Mouse (Mus musculus) lung, adult 2 months (tissue): ENCODE results near the gene Tnfsf13b. TPM values are rescaled to one million over a fixed set of nuclear protein-coding genes. Genes with fewer than 3 reads are reported as not detected.

Experiments
- DNase-seq: peaks from one replicate; pipeline ENCODE4 v3.0.0; 2022
- H3K4me1 ChIP-seq: fragments of 200-500 bp; 2 replicates; pipeline ENCODE4 v1.6.1; 2011; ENCODE audit warnings: low read length; ENCODE audit not compliant: control insufficient read depth, insufficient read depth
- H3K4me3 ChIP-seq: fragments of 200-500 bp; replicated peaks from 2 replicates; pipeline ENCODE3; 2011; ENCODE audit warnings: low read depth, mild to moderate bottlenecking, control low read depth, low read length; ENCODE audit errors: extremely low read depth
- CTCF ChIP-seq: fragments of 200-500 bp; IDR thresholded peaks from 2 replicates; pipeline ENCODE4 v1.5.1; 2011; ENCODE audit warnings: mild to moderate bottlenecking, low read length, control low read depth; ENCODE audit not compliant: insufficient read depth
- POLR2A ChIP-seq: fragments of 200-500 bp; IDR thresholded peaks from 2 replicates; pipeline ENCODE4 v1.6.1; 2011; ENCODE audit warnings: low read depth, mild to moderate bottlenecking, control low read depth, low read length, borderline replicate concordance; ENCODE audit errors: extremely low read depth
- WGBS: fragments of 180-500 bp; shearing (Covaris S2); methylation state at CpG from one replicate; pipeline ENCODE4 v1.1.7; 2018; 5-methylcytosine and 5-hydroxymethylcytosine counted together
- polyA plus RNA-seq: library from polyadenylated mRNA; depleted of rRNA; stranded (reverse); fragments of >200 nt; gene quantifications from 2 replicates; pipeline ENCODE4 v1.2.3, GENCODE M21; 2012

Gene Tnfsf13b
- polyA plus RNA-seq, 1 experiment, result 24.6 TPM

- Histone ChIP-seq H3K4me1 (peaks cover 13% of the 10 kb centered on the region), H3K4me3 (no peak overlapping the region)
- TF ChIP-seq CTCF, result no peak
- TF ChIP-seq POLR2A, result no peak
- WGBS, result 52% methylated on average over 1 of the region's 1 CpGs
- DNase-seq, result no peak
Measured at GRCm38 (mm10) chr8:9979746-9980145, 26.5 kb upstream of the Tnfsf13b start.

- Histone ChIP-seq H3K4me1 (peaks cover 13% of the 10 kb centered on the region), H3K4me3 (no peak overlapping the region)
- no peak for TF ChIP-seq POLR2A
- TF ChIP-seq CTCF, result no peak
- no peak for DNase-seq
Measured at GRCm38 (mm10) chr8:9980188-9980587, 26.1 kb upstream of the Tnfsf13b start.

GRCm38 (mm10) chr8:10004115-10004514 is 2.2 kb upstream of the Tnfsf13b start:
- WGBS, result 83% methylated on average over 7 of the region's 7 CpGs
- H3K4me1 ChIP-seq, result no peaks in the 10 kb centered on the region; the same call in 1 of the 2 replicates
- TF ChIP-seq POLR2A (no peak), CTCF (no peak)
- H3K4me3 ChIP-seq, result no peak overlapping the region
- DNase-seq, result no peak

- peak; percentile 14 for DNase-seq
- TF ChIP-seq POLR2A, result no peak
- TF ChIP-seq CTCF, result no peak
- 6% methylated on average over 29 of the region's 29 CpGs for WGBS
- Histone ChIP-seq H3K4me3 (peak overlapping the region; percentile 77), H3K4me1 (no peaks in the 10 kb centered on the region; the same call in 1 of the 2 replicates)
Measured at GRCm38 (mm10) chr8:10006986-10007659, 856 bp downstream of the Tnfsf13b start.

- TF ChIP-seq POLR2A (no peak), CTCF (no peak)
- WGBS, result 41% methylated on average over 6 of the region's 6 CpGs
- DNase-seq, result no peak
- Histone ChIP-seq H3K4me1 (no peaks in the 10 kb centered on the region; the same call in 1 of the 2 replicates), H3K4me3 (peak overlapping the region; percentile 77)
Measured at GRCm38 (mm10) chr8:10007660-10008028, 1.4 kb downstream of the Tnfsf13b start.

GRCm38 (mm10) chr8:10016252-10016651 is 10.0 kb downstream of the Tnfsf13b start:
- no peak overlapping the region for H3K4me3 ChIP-seq
- DNase-seq, result no peak
- 59% methylated on average over 1 of the region's 1 CpGs for WGBS
- TF ChIP-seq CTCF (no peak), POLR2A (no peak)
- H3K4me1 ChIP-seq, result no peaks in the 10 kb centered on the region; the same call in 1 of the 2 replicates

GRCm38 (mm10) chr8:10017231-10017630 is 11.0 kb downstream of the Tnfsf13b start:
- 52% methylated on average over 3 of the region's 3 CpGs for WGBS
- Histone ChIP-seq H3K4me1 (no peaks in the 10 kb centered on the region; the same call in 1 of the 2 replicates), H3K4me3 (no peak overlapping the region)
- DNase-seq, result no peak
- TF ChIP-seq POLR2A (no peak), CTCF (no peak)

- WGBS, result 56% methylated on average over 8 of the region's 8 CpGs
- TF ChIP-seq CTCF (no peak), POLR2A (no peak)
- no peak for DNase-seq
- no peak overlapping the region for H3K4me3 ChIP-seq
- peaks cover 4% of the 10 kb centered on the region for H3K4me1 ChIP-seq
Measured at GRCm38 (mm10) chr8:10030320-10031060, 24.2 kb downstream of the Tnfsf13b start.

GRCm38 (mm10) chr8:10031177-10031576 is 24.9 kb downstream of the Tnfsf13b start:
- no peak for DNase-seq
- Histone ChIP-seq H3K4me3 (no peak overlapping the region), H3K4me1 (peaks cover 4% of the 10 kb centered on the region)
- TF ChIP-seq POLR2A (no peak), CTCF (no peak)
- WGBS, result 84% methylated on average over 9 of the region's 9 CpGs

GRCm38 (mm10) chr8:10040866-10041265 is 34.6 kb downstream of the Tnfsf13b start:
- no peak overlapping the region for H3K4me3 ChIP-seq

More at GRCm38 (mm10) chr8:10040866-10041265, 34.6 kb downstream of the Tnfsf13b start:
- no peak for DNase-seq
- TF ChIP-seq POLR2A (no peak), CTCF (no peak)
- no peaks in the 10 kb centered on the region for H3K4me1 ChIP-seq
- 28% methylated on average over 3 of the region's 3 CpGs for WGBS
